Mouse (Mus musculus): ENCODE measurements around the gene Pcdh15.

- TF ChIP-seq GATA1 (IDR thresholded peaks at IDR 0.05; ENCODE audit: low read length), result no peak
- no peak for TF ChIP-seq TAL1 (IDR thresholded peaks at IDR 0.05; ENCODE audit: low read length)
These were observed 384.9 kb downstream of the Pcdh15 start for GRCm38 (mm10) chr10:73484082-73484481.
